Mouse (Mus musculus): Measurements from ENCODE around the gene Ndufb4. TPM values are rescaled to one million over a fixed set of nuclear protein-coding genes. Genes with fewer than 3 reads are reported as not detected.

Ndufb4 gene
- polyA plus RNA-seq, 1 experiment = 109 TPM

DNA sequence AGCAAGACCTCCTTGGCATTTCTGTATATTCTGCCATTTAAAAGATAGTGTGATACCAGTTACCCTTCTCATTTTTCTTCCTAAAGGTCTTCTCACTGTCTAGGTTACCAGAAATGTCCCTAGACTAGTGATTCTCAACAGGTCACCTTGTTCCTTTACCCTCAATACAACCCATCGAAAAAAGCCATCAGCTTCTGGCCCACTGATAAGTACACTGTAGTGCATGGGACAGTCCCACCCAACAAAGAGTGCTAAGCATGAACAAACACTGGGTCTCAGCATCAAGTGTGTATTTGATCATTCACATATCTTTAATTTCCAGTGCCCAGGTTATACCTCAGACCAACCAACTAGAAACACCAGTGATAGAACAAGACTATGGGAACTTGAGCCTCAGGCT, 19.2 kb downstream of the Ndufb4 start:
- WGBS = 87% methylated on average over 1 of the region's 1 CpGs
- TF ChIP-seq CTCF (IDR thresholded peaks at IDR 0.05; ENCODE audit: extremely low read depth, insufficient read length, insufficient replicate concordance, low read depth, low read length) (no peak), POLR2A (IDR thresholded peaks at IDR 0.05; ENCODE audit: low read depth, low read length) (no peak)
- Histone ChIP-seq H3K4me3 (ENCODE audit: low read depth, low read length) (no peak overlapping the region), H3K27ac (ENCODE audit: insufficient read depth, low read depth, low read length) (no peak overlapping the region), H3K4me1 (ENCODE audit: control insufficient read depth, insufficient read depth, insufficient read length, low read length) (no peaks in the 10 kb centered on the region), H3K36me3 (ENCODE audit: control insufficient read depth, insufficient read depth, low read length) (no peaks in the 10 kb centered on the region), H3K27me3 (ENCODE audit: control insufficient read depth, insufficient read depth, low read length) (no peaks in the 10 kb centered on the region)

DNA sequence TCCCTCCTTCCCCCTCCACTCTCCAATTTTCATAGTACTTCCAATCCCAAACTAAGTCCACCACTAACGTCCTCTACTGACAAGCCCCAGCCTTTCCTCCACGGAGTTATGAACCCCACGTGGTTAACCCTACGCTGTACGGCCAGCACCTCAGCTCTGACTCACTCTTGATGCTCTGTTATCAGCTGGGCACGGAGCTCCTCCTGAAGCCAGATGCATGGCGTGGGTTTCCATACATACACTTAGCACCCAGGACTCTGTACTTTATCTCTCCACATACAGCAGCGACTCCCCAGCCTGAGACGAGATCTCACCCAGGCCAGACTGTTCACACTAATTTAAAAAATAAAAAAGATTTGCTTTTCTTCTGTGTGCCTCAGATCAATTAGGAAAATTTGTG, 19.7 kb downstream of the Ndufb4 start:
- Histone ChIP-seq H3K27me3 (ENCODE audit: control insufficient read depth, insufficient read depth, low read length) (no peaks in the 10 kb centered on the region), H3K4me1 (ENCODE audit: control insufficient read depth, insufficient read depth, insufficient read length, low read length) (no peaks in the 10 kb centered on the region), H3K4me3 (ENCODE audit: low read depth, low read length) (no peak overlapping the region), H3K27ac (ENCODE audit: insufficient read depth, low read depth, low read length) (no peak overlapping the region), H3K36me3 (ENCODE audit: control insufficient read depth, insufficient read depth, low read length) (no peaks in the 10 kb centered on the region)
- TF ChIP-seq CTCF (IDR thresholded peaks at IDR 0.05; ENCODE audit: extremely low read depth, insufficient read length, insufficient replicate concordance, low read depth, low read length) (no peak), POLR2A (IDR thresholded peaks at IDR 0.05; ENCODE audit: low read depth, low read length) (no peak)
- 57% methylated on average over 9 of the region's 9 CpGs for WGBS

DNA sequence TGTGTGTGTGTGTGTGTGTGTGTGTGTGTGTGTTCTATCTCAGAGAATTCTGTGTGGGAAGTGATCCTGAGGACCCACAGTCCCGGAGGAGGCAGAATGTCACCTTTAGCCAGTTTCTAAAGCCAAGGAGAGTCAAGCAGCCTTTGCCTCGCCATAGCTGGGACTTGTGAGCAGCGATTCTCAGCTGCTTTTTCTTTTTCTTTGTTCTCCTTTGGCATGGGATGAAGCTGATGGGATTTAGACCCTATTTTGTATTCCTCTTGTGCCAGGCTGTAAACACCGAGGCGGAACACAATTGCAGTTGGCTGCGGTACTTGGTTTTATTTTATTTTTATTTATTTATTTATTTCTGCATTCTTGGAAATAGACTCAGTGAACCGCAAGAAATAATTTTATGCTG, 25.2 kb downstream of the Ndufb4 start:
- no peak overlapping the region for H3K27ac ChIP-seq (ENCODE audit: insufficient read depth, low read depth, low read length)
- TF ChIP-seq POLR2A (IDR thresholded peaks at IDR 0.05; ENCODE audit: low read depth, low read length) (no peak), CTCF (IDR thresholded peaks at IDR 0.05; ENCODE audit: extremely low read depth, insufficient read length, insufficient replicate concordance, low read depth, low read length) (no peak)
- no peaks in the 10 kb centered on the region for H3K27me3 ChIP-seq (ENCODE audit: control insufficient read depth, insufficient read depth, low read length)
- 89% methylated on average over 7 of the region's 7 CpGs for WGBS
- no peaks in the 10 kb centered on the region for H3K4me1 ChIP-seq (ENCODE audit: control insufficient read depth, insufficient read depth, insufficient read length, low read length)
- H3K36me3 ChIP-seq (ENCODE audit: control insufficient read depth, insufficient read depth, low read length) = no peaks in the 10 kb centered on the region
- no peak overlapping the region for H3K4me3 ChIP-seq (ENCODE audit: low read depth, low read length)

DNA sequence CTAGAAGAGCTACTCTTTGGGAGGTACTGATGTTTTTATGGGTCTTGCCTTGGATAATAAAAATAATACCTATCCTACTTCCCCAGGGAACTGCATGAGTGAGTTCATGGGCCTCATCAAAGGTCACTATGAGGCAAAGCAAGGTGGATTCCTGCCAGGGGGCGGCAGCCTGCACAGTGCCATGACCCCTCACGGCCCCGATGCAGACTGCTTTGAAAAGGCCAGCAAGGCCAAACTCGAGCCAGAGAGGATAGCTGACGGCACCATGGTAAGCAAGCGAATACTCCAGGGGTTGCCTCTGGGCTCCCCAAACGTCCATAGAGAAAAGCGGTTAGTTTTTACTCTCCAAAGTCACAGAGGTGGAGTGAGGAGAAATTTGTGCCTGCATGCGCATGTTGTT, 25.9 kb downstream of the Ndufb4 start:
- H3K27me3 ChIP-seq (ENCODE audit: control insufficient read depth, insufficient read depth, low read length) = no peaks in the 10 kb centered on the region
- no peak overlapping the region for H3K4me3 ChIP-seq (ENCODE audit: low read depth, low read length)
- TF ChIP-seq CTCF (IDR thresholded peaks at IDR 0.05; ENCODE audit: extremely low read depth, insufficient read length, insufficient replicate concordance, low read depth, low read length) (no peak), POLR2A (IDR thresholded peaks at IDR 0.05; ENCODE audit: low read depth, low read length) (no peak)
- 79% methylated on average over 9 of the region's 9 CpGs for WGBS
- no peak overlapping the region for H3K27ac ChIP-seq (ENCODE audit: insufficient read depth, low read depth, low read length)
- no peaks in the 10 kb centered on the region for H3K4me1 ChIP-seq (ENCODE audit: control insufficient read depth, insufficient read depth, insufficient read length, low read length)
- H3K36me3 ChIP-seq (ENCODE audit: control insufficient read depth, insufficient read depth, low read length) = no peaks in the 10 kb centered on the region

DNA sequence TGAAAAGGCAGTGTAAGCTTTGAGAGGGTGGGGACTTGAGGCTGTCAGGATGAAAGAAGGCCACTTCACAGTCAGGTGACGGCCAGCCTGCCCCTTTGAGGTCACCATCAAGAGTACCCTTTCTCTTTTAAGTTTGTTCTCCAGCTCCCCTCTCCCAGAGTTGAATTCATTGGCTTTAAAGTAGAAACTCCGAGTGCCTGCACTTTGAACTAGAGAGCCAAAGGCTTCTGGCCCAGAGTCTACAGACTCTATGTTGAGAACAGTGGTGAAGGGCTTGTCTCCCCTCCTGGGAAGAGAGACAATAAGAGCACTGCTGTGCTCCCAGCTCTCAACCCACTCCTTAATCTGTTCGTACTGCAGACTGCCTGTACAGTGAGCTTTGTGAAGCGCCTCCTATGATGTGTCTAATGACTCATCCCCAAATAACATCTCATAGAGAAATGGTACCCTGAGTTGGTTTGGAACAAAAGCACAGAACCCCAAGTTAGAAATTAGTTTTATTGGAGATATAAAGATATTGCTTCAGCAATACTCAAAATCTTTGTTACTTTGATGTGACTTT, 27.8 kb downstream of the Ndufb4 start:
- Histone ChIP-seq H3K27me3 (ENCODE audit: control insufficient read depth, insufficient read depth, low read length) (no peaks in the 10 kb centered on the region), H3K4me3 (ENCODE audit: low read depth, low read length) (no peak overlapping the region), H3K27ac (ENCODE audit: insufficient read depth, low read depth, low read length) (no peak overlapping the region), H3K36me3 (ENCODE audit: control insufficient read depth, insufficient read depth, low read length) (no peaks in the 10 kb centered on the region), H3K4me1 (ENCODE audit: control insufficient read depth, insufficient read depth, insufficient read length, low read length) (no peaks in the 10 kb centered on the region)
- no peak for TF ChIP-seq POLR2A (IDR thresholded peaks at IDR 0.05; ENCODE audit: low read depth, low read length)
- TF ChIP-seq CTCF (IDR thresholded peaks at IDR 0.05; ENCODE audit: extremely low read depth, insufficient read length, insufficient replicate concordance, low read depth, low read length) = no peak
- WGBS = 75% methylated on average over 4 of the region's 4 CpGs

DNA sequence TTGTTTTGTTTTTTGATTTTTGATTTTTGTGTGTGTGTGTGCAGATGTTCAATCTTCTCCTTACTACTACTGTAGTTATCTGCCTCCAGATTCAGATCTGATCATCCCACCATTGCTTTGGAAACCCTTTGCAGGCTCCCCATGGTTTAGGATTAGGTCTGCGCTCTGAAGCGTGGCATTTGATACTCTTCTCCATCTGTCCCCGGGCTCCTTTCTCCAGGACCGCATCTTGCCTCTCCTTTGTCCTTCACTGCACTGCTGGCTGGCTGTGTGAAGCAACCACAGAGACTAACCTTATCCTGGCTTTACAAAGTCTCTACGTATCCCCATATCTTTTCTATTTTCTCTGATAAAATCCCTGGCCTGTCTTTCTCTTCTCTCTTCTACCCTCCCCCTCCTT, 31.3 kb downstream of the Ndufb4 start:
- WGBS = 80% methylated on average over 5 of the region's 5 CpGs
- TF ChIP-seq CTCF (IDR thresholded peaks at IDR 0.05; ENCODE audit: extremely low read depth, insufficient read length, insufficient replicate concordance, low read depth, low read length) (no peak), POLR2A (IDR thresholded peaks at IDR 0.05; ENCODE audit: low read depth, low read length) (no peak)
- H3K27ac ChIP-seq (ENCODE audit: insufficient read depth, low read depth, low read length) = no peak overlapping the region
- H3K27me3 ChIP-seq (ENCODE audit: control insufficient read depth, insufficient read depth, low read length) = no peaks in the 10 kb centered on the region
- no peaks in the 10 kb centered on the region for H3K36me3 ChIP-seq (ENCODE audit: control insufficient read depth, insufficient read depth, low read length)
- H3K4me3 ChIP-seq (ENCODE audit: low read depth, low read length) = no peak overlapping the region
- H3K4me1 ChIP-seq (ENCODE audit: control insufficient read depth, insufficient read depth, insufficient read length, low read length) = no peaks in the 10 kb centered on the region

DNA sequence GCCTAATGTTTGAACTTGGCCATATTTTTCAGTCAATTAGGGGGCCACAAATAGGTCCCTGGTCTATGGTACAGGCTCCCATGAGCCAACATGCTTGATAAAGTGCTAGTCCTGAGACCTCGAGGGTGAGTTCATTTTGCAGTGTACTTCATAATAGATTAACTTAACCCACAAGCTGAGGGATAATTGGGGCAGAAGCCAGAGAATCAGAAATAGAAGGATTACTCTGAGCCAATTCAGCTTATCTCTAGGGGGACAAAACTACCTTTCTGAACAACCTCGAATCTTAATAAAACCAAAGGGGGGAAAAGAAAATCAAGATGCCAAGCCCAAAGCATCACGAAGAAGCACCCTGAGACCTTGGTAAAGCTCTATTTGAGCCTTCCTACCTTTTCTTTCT, 31.9 kb downstream of the Ndufb4 start:
- no peaks in the 10 kb centered on the region for H3K27me3 ChIP-seq (ENCODE audit: control insufficient read depth, insufficient read depth, low read length)
- WGBS = 60% methylated on average over 3 of the region's 3 CpGs
- no peaks in the 10 kb centered on the region for H3K4me1 ChIP-seq (ENCODE audit: control insufficient read depth, insufficient read depth, insufficient read length, low read length)
- H3K4me3 ChIP-seq (ENCODE audit: low read depth, low read length) = no peak overlapping the region
- no peaks in the 10 kb centered on the region for H3K36me3 ChIP-seq (ENCODE audit: control insufficient read depth, insufficient read depth, low read length)
- H3K27ac ChIP-seq (ENCODE audit: insufficient read depth, low read depth, low read length) = no peak overlapping the region
- no peak for TF ChIP-seq POLR2A (IDR thresholded peaks at IDR 0.05; ENCODE audit: low read depth, low read length)
- TF ChIP-seq CTCF (IDR thresholded peaks at IDR 0.05; ENCODE audit: extremely low read depth, insufficient read length, insufficient replicate concordance, low read depth, low read length) = no peak
